Mouse (Mus musculus): Measurements from ENCODE around the gene Zfp12. TPM values are rescaled to one million over a fixed set of nuclear protein-coding genes. Genes with fewer than 3 reads are reported as not detected.

Gene Zfp12
- polyA plus RNA-seq, 1 experiment from 2014 or later = 16.3 TPM

DNA sequence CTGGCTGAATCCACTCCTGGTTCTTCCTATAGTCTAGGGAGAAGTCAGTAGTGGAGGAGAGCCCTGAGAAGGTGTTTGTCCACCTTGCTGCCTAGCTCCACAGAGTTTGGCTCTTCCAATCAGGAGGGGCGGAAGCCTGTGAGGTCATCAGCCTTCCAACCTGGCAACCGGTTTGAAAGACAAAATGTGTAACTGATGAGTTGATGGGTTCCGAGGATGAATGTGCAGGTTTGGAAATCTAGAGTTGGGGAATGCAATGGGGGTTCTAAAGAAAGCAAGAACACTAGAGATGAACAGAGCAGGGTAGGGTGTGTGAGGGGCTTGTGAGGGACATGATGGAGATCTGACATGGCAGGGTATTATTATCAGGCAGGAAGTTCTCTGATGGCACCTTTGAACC, 8.2 kb upstream of the Zfp12 start, which contains the start of gene Spdye4a:
Gene Spdye4a (minus strand): TSS at position 101 of the 400 bp plus-strand sequence.
- H3K27ac ChIP-seq (ENCODE audit: low read length) = no peak within 1 kb of the TSS
- no peaks in the 10 kb centered on the region; the same call in 1 of the 2 replicates for H3K9me3 ChIP-seq (ENCODE audit: low read length)
- H3K36me3 ChIP-seq (ENCODE audit: insufficient read depth, low read length) = no peaks in the 10 kb centered on the region
- no peak for ATAC-seq (ENCODE audit: low FRiP score, low TSS enrichment)
- H3K27me3 ChIP-seq (ENCODE audit: insufficient read depth, low read length) = no peaks in the 10 kb centered on the region
- H3K9ac ChIP-seq (replicated peaks; ENCODE audit: low read length) = no peak within 1 kb of the TSS
- WGBS = 90% methylated on average over 3 of the region's 3 CpGs
- H3K4me1 ChIP-seq (ENCODE audit: insufficient read depth, low read length) = no peaks in the 10 kb centered on the region
- no peak within 1 kb of the TSS for H3K4me2 ChIP-seq (replicated peaks; ENCODE audit: low read depth, low read length)
- H3K4me3 ChIP-seq (ENCODE audit: low read length) = no peak within 1 kb of the TSS

DNA sequence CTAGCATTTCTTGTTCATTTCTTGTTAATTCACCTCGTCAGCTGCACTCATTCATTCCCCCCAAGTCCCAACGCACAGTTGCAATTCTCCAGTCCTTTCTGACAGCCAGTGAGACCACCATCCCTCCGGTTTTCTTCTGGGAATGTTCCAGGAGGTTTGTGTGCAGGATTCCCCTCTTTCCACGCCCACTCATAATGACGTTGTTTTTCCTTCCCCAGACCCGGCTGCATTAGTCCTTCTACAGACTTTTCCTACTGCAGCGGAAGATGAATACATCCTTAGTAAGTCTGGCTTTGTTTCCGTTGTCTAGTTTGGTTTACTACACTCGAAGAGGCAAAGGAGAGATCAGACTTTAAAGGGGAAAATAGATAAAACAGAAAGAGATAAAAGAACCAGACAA, 1.1 kb downstream of the Zfp12 start:
- Histone ChIP-seq H3K4me3 (ENCODE audit: low read length) (peak overlapping the region; percentile 84), H3K9me3 (ENCODE audit: low read length) (no peaks in the 10 kb centered on the region), H3K27ac (ENCODE audit: low read length) (no peak overlapping the region), H3K4me1 (ENCODE audit: insufficient read depth, low read length) (peaks cover 16% of the 10 kb centered on the region), H3K9ac (replicated peaks; ENCODE audit: low read length) (peak overlapping the region; percentile 90), H3K27me3 (ENCODE audit: insufficient read depth, low read length) (no peaks in the 10 kb centered on the region), H3K4me2 (replicated peaks; ENCODE audit: low read depth, low read length) (peak overlapping the region; percentile 91), H3K36me3 (ENCODE audit: insufficient read depth, low read length) (peaks cover 28% of the 10 kb centered on the region)
- no peak for ATAC-seq (ENCODE audit: low FRiP score, low TSS enrichment)
- WGBS = 37% methylated on average over 9 of the region's 9 CpGs

- no peak overlapping the region for H3K27ac ChIP-seq (ENCODE audit: low read length)
- no peaks in the 10 kb centered on the region for H3K9me3 ChIP-seq (ENCODE audit: low read length)
- no peak for ATAC-seq (ENCODE audit: low FRiP score, low TSS enrichment)
- no peaks in the 10 kb centered on the region for H3K4me1 ChIP-seq (ENCODE audit: insufficient read depth, low read length)
- H3K4me3 ChIP-seq (ENCODE audit: low read length) = no peak overlapping the region
- H3K4me2 ChIP-seq (replicated peaks; ENCODE audit: low read depth, low read length) = no peak overlapping the region
- 96% methylated on average over 26 of the region's 26 CpGs for WGBS
- no peak overlapping the region for H3K9ac ChIP-seq (replicated peaks; ENCODE audit: low read length)
- H3K36me3 ChIP-seq (ENCODE audit: insufficient read depth, low read length) = peaks cover 79% of the 10 kb centered on the region
- no peaks in the 10 kb centered on the region for H3K27me3 ChIP-seq (ENCODE audit: insufficient read depth, low read length)
These were observed 10.0 kb downstream of the Zfp12 start for GRCm38 (mm10) chr5:143244926-143245325.

DNA sequence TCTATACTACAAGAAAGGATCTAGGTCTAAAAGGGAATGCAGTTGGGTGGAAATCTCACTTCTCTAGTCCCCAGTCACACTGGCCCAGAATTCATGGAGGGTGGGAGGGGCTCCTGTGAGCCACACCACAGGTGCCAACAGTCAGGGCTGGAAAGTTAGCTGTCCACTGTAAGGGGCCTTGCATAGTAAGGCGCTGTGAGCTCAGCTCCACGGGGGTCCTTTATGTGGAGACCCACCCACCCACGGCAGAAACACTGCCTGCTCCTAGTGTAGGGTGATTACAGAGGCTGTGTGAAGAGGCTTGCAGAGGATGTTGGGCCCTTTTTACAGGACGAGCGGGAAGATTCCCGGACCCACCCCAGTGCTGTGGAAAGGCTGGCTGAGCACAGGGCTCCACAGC, 17.1 kb downstream of the Zfp12 start:
- peaks cover 21% of the 10 kb centered on the region for H3K36me3 ChIP-seq (ENCODE audit: insufficient read depth, low read length)
- no peak overlapping the region for H3K4me2 ChIP-seq (replicated peaks; ENCODE audit: low read depth, low read length)
- peaks cover 62% of the 10 kb centered on the region for H3K27me3 ChIP-seq (ENCODE audit: insufficient read depth, low read length)
- 43% methylated on average over 6 of the region's 6 CpGs for WGBS
- H3K4me3 ChIP-seq (ENCODE audit: low read length) = no peak overlapping the region
- H3K27ac ChIP-seq (ENCODE audit: low read length) = no peak overlapping the region
- peaks cover 26% of the 10 kb centered on the region for H3K4me1 ChIP-seq (ENCODE audit: insufficient read depth, low read length)
- H3K9ac ChIP-seq (replicated peaks; ENCODE audit: low read length) = no peak overlapping the region
- no peak for ATAC-seq (ENCODE audit: low FRiP score, low TSS enrichment)
- H3K9me3 ChIP-seq (ENCODE audit: low read length) = no peaks in the 10 kb centered on the region

DNA sequence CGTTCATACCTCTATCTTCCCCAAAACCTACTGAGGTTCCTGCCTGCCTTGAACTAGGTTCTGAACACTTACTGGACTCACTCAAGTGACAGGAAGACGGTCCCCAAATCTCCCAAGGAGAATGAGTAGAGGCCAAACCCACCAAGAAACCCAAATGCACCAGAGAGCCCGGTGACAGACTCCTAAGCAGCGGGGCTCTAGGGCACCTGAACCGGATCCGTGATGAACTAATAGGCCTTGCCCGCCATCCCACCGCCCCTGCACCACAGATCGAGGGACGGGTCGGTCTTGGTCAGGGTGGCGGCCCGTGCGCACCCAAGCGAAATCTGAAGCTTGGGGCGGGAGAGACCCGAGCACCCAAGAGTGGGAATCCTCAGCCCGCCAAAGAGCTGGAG, 17.8 kb downstream of the Zfp12 start:
- H3K4me3 ChIP-seq (ENCODE audit: low read length) = peak overlapping the region; percentile 47
- H3K36me3 ChIP-seq (ENCODE audit: insufficient read depth, low read length) = peaks cover 15% of the 10 kb centered on the region; the same call in 1 of the 2 replicates
- H3K4me1 ChIP-seq (ENCODE audit: insufficient read depth, low read length) = peaks cover 26% of the 10 kb centered on the region
- WGBS = 23% methylated on average over 18 of the region's 18 CpGs
- H3K9ac ChIP-seq (replicated peaks; ENCODE audit: low read length) = no peak overlapping the region
- no peak for ATAC-seq (ENCODE audit: low FRiP score, low TSS enrichment)
- H3K27ac ChIP-seq (ENCODE audit: low read length) = no peak overlapping the region
- H3K4me2 ChIP-seq (replicated peaks; ENCODE audit: low read depth, low read length) = peak overlapping the region; percentile 78
- peaks cover 69% of the 10 kb centered on the region for H3K27me3 ChIP-seq (ENCODE audit: insufficient read depth, low read length)
- no peaks in the 10 kb centered on the region for H3K9me3 ChIP-seq (ENCODE audit: low read length)

DNA sequence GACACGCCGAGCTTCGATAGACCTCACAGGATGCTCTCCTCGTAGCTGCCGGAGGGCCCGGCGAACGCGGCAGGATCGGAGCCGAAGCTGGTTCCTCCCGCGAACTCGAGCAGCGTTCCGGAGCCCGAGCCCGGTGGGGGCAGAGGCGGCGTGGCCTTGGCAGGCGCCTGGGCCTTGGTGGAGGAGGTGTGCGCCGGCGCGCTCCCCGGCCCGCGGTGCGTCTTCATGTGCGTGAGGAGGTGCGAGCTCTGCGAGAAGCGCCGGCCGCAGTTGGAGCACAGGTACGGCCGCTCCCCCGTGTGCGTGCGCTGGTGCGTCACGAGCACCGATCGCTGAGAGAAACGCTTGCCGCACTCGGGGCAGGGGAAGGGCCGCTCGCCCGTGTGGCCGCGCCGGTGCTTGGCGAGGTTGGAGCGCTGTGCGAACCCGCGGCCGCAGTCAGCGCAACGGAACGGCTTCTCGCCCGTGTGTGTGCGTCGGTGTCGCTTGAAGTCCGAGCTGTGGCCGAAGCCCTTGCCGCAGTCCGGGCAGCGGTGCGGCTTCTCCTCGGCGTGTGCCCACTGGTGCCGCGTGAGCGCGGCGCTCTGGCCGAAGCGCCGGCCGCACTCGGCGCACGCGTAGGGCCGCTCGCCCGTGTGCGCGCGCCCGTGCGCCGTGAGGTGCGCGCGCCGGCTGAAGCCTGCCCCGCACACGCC, 18.4 kb downstream of the Zfp12 start:
- Histone ChIP-seq H3K9me3 (ENCODE audit: low read length) (no peaks in the 10 kb centered on the region), H3K4me3 (ENCODE audit: low read length) (peak overlapping the region; percentile 47), H3K27me3 (ENCODE audit: insufficient read depth, low read length) (peaks cover 69% of the 10 kb centered on the region), H3K27ac (ENCODE audit: low read length) (no peak overlapping the region), H3K4me2 (replicated peaks; ENCODE audit: low read depth, low read length) (peak overlapping the region; percentile 78), H3K4me1 (ENCODE audit: insufficient read depth, low read length) (peaks cover 26% of the 10 kb centered on the region), H3K36me3 (ENCODE audit: insufficient read depth, low read length) (0 out of 2 replicates have a peak, but pooled peaks cover 10% of the 10 kb centered on the region), H3K9ac (replicated peaks; ENCODE audit: low read length) (peak overlapping the region; percentile 31; the same call in 1 of the 2 replicates)
- WGBS = 2% methylated on average over 88 of the region's 103 CpGs
- peak; percentile 18; the same call in 1 of the 2 replicates for ATAC-seq (ENCODE audit: low FRiP score, low TSS enrichment)

GRCm38 (mm10) chr5:143253881-143254486, 19.0 kb downstream of the Zfp12 start:
- 4% methylated on average over 81 of the region's 81 CpGs for WGBS
- H3K27me3 ChIP-seq (ENCODE audit: insufficient read depth, low read length) = peaks cover 69% of the 10 kb centered on the region
- H3K4me2 ChIP-seq (replicated peaks; ENCODE audit: low read depth, low read length) = peak overlapping the region; percentile 78
- peak overlapping the region; percentile 31; the same call in 1 of the 2 replicates for H3K9ac ChIP-seq (replicated peaks; ENCODE audit: low read length)
- H3K4me1 ChIP-seq (ENCODE audit: insufficient read depth, low read length) = peaks cover 26% of the 10 kb centered on the region
- H3K9me3 ChIP-seq (ENCODE audit: low read length) = no peaks in the 10 kb centered on the region
- H3K27ac ChIP-seq (ENCODE audit: low read length) = no peak overlapping the region
- peak overlapping the region; percentile 47 for H3K4me3 ChIP-seq (ENCODE audit: low read length)
- 0 out of 2 replicates have a peak, but pooled peaks cover 9% of the 10 kb centered on the region for H3K36me3 ChIP-seq (ENCODE audit: insufficient read depth, low read length)
- ATAC-seq (ENCODE audit: low FRiP score, low TSS enrichment) = no peak; the same call in 1 of the 2 replicates

DNA sequence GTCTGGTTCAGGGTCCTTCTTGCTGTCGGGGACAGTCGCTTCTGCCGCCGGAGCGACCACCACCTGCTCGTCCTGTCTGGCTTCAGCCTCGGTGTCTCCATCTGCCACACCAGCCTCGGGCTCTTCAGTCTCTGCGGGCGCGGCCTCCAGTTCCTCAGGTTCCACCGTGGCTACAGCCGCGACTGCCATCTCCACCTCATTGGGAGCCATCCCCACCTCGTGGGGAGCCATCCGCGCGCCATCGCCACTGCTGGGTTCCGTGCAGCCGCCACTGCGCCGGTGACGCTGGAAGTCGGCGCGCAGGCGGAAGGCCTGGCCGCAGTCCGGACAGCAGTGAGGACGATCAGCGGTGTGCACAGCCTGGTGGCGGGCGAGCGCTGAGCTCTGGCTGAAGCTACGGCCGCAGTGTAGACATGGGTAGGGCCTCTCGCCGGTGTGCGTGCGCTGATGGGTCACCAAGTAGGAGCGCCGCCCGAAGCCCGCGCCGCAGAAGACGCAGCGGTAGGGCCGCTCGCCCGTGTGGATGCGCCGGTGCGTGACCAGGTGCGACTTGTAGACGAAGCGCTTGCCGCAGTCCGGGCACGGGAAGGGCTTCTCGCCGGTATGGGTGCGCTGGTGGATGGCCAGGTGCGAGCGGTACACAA, 19.6 kb downstream of the Zfp12 start:
- no peaks in the 10 kb centered on the region for H3K9me3 ChIP-seq (ENCODE audit: low read length)
- peak; percentile 43 for ATAC-seq (ENCODE audit: low FRiP score, low TSS enrichment)
- H3K4me3 ChIP-seq (ENCODE audit: low read length) = peak overlapping the region; percentile 47
- H3K36me3 ChIP-seq (ENCODE audit: insufficient read depth, low read length) = 0 out of 2 replicates have a peak, but pooled peaks cover 9% of the 10 kb centered on the region
- peaks cover 26% of the 10 kb centered on the region for H3K4me1 ChIP-seq (ENCODE audit: insufficient read depth, low read length)
- H3K27ac ChIP-seq (ENCODE audit: low read length) = no peak overlapping the region
- peak overlapping the region; percentile 78 for H3K4me2 ChIP-seq (replicated peaks; ENCODE audit: low read depth, low read length)
- H3K27me3 ChIP-seq (ENCODE audit: insufficient read depth, low read length) = peaks cover 69% of the 10 kb centered on the region
- 0 out of 2 replicates have a peak overlapping the region, but pooled peaks have one; percentile 31 for H3K9ac ChIP-seq (replicated peaks; ENCODE audit: low read length)
- 13% methylated on average over 65 of the region's 66 CpGs for WGBS

- no peak overlapping the region for H3K27ac ChIP-seq (ENCODE audit: low read length)
- 0 out of 2 replicates have a peak, but pooled peaks have one; percentile 3 for ATAC-seq (ENCODE audit: low FRiP score, low TSS enrichment)
- peaks cover 26% of the 10 kb centered on the region for H3K4me1 ChIP-seq (ENCODE audit: insufficient read depth, low read length)
- H3K4me2 ChIP-seq (replicated peaks; ENCODE audit: low read depth, low read length) = peak overlapping the region; percentile 78
- no peak overlapping the region for H3K9ac ChIP-seq (replicated peaks; ENCODE audit: low read length)
- H3K27me3 ChIP-seq (ENCODE audit: insufficient read depth, low read length) = peaks cover 69% of the 10 kb centered on the region
- H3K4me3 ChIP-seq (ENCODE audit: low read length) = peak overlapping the region; percentile 47
- WGBS = 19% methylated on average over 24 of the region's 24 CpGs
- 0 out of 2 replicates have a peak, but pooled peaks cover 9% of the 10 kb centered on the region for H3K36me3 ChIP-seq (ENCODE audit: insufficient read depth, low read length)
- no peaks in the 10 kb centered on the region for H3K9me3 ChIP-seq (ENCODE audit: low read length)
These were observed 20.2 kb downstream of the Zfp12 start for GRCm38 (mm10) chr5:143255131-143255519.
